Mouse (Mus musculus): ENCODE measurements around the gene Olfr1179. TPM values are rescaled to one million over a fixed set of nuclear protein-coding genes. Genes with fewer than 3 reads are reported as not detected.
"Not testable (repeated sequence)": the region's sequence is repeated elsewhere in the genome, so short reads cannot be mapped to it uniquely, and the experiment has no call there.

Olfr1179 gene
- total RNA-seq (2021): not detected
- long read RNA-seq, experiment 1: 0 reads
- long read RNA-seq, experiment 2: 0 reads

- no peak for TF ChIP-seq CTCF (IDR thresholded peaks at IDR 0.05)
- Histone ChIP-seq H3K4me3 (no peak within 1 kb of the TSS), H3K27ac (no peak within 1 kb of the TSS)
- intact Hi-C loops (cut with DNase I): no loop called here
- no peak for DNase-seq (ENCODE audit: extremely low spot score in 1 of 2, low spot score in 2 of 2)
These were observed at the start of gene Olfr1179 for GRCm38 (mm10) chr2:88406353-88406752. Gene Olfr1179 (minus strand): TSS chr2:88406453.

- DNase-seq (ENCODE audit: extremely low spot score in 1 of 2, low spot score in 2 of 2); H3K4me3 ChIP-seq; intact Hi-C loops (cut with DNase I); H3K27ac ChIP-seq: not testable (repeated sequence)
These were observed 48.3 kb upstream of the Olfr1179 start, which contains the start of gene Olfr1183 for GRCm38 (mm10) chr2:88454567-88454966. Gene Olfr1183 (plus strand): TSS chr2:88454867.

GRCm38 (mm10) chr2:88449031-88449430, 42.8 kb upstream of the Olfr1179 start, which contains the start of gene Gm13757:
Gene Gm13757 (minus strand): TSS chr2:88449131.
- intact Hi-C loops (cut with DNase I): no loop called here
- DNase-seq (ENCODE audit: extremely low spot score in 1 of 2, low spot score in 2 of 2): no peak
- TF ChIP-seq CTCF (IDR thresholded peaks at IDR 0.05): no peak
- no peak within 1 kb of the TSS for H3K4me3 ChIP-seq
- H3K27ac ChIP-seq: no peak within 1 kb of the TSS

GRCm38 (mm10) chr2:88426071-88426470, 19.8 kb upstream of the Olfr1179 start, which contains the start of gene Olfr1181:
Gene Olfr1181 (minus strand): TSS chr2:88426171.
- intact Hi-C loops (cut with DNase I): no loop called here
- H3K4me3 ChIP-seq: no peak within 1 kb of the TSS
- TF ChIP-seq CTCF (IDR thresholded peaks at IDR 0.05): no peak
- DNase-seq (ENCODE audit: extremely low spot score in 1 of 2, low spot score in 2 of 2): no peak
- no peak within 1 kb of the TSS for H3K27ac ChIP-seq

GRCm38 (mm10) chr2:88419051-88419450, 12.8 kb upstream of the Olfr1179 start, which contains the start of gene Olfr1180:
Gene Olfr1180 (minus strand): TSS chr2:88419151.
- DNase-seq (ENCODE audit: extremely low spot score in 1 of 2, low spot score in 2 of 2): no peak
- Histone ChIP-seq H3K27ac (no peak within 1 kb of the TSS), H3K4me3 (no peak within 1 kb of the TSS)
- TF ChIP-seq CTCF (IDR thresholded peaks at IDR 0.05): no peak
- intact Hi-C loops (cut with DNase I): no loop called here

- no peak for DNase-seq (ENCODE audit: extremely low spot score in 1 of 2, low spot score in 2 of 2)
- intact Hi-C loops (cut with DNase I): no loop called here
- TF ChIP-seq CTCF (IDR thresholded peaks at IDR 0.05): no peak
- no peak within 1 kb of the TSS for H3K4me3 ChIP-seq
- no peak within 1 kb of the TSS for H3K27ac ChIP-seq
These were observed 19.5 kb downstream of the Olfr1179 start, which contains the start of gene Olfr1178 for GRCm38 (mm10) chr2:88386762-88387161. Gene Olfr1178 (plus strand): TSS chr2:88387062.

GRCm38 (mm10) chr2:88356304-88356703, 49.9 kb downstream of the Olfr1179 start:
- peak; percentile 78 for TF ChIP-seq CTCF (IDR thresholded peaks at IDR 0.05)
- no peak overlapping the region for H3K4me3 ChIP-seq
- DNase-seq (ENCODE audit: extremely low spot score in 1 of 2, low spot score in 2 of 2): no peak
- intact Hi-C loops (cut with DNase I): no loop called here
- H3K27ac ChIP-seq: no peak overlapping the region

Other genes starting within 250 kb of the Olfr1179 start
- not detected for gene Olfr1168, start 224.6 kb downstream of the Olfr1179 start, total RNA-seq (2021)
- not detected for gene Olfr1170, start 178.1 kb downstream of the Olfr1179 start, total RNA-seq (2021)
- under 1 TPM in 1 of 2 experiments, not detected in 1; 0.07 TPM for gene Olfr1173, start 126.6 kb downstream of the Olfr1179 start, total RNA-seq (2021)
- not detected for gene Olfr1174-ps, start 91.3 kb downstream of the Olfr1179 start, total RNA-seq (2021)
- not detected for gene Olfr1175-ps, start 79.2 kb downstream of the Olfr1179 start, total RNA-seq (2021)
- gene Olfr1176, start 69.7 kb downstream of the Olfr1179 start, total RNA-seq (2021): not detected
- not detected for gene Olfr1177-ps, start 60.0 kb downstream of the Olfr1179 start, total RNA-seq (2021)
- gene Olfr1178, start 19.4 kb downstream of the Olfr1179 start, total RNA-seq (2021): not detected
- not detected for gene Olfr1180, start 12.7 kb upstream of the Olfr1179 start, total RNA-seq (2021)
- gene Olfr1181, start 19.7 kb upstream of the Olfr1179 start, total RNA-seq (2021): not detected
- gene Gm13757, start 42.7 kb upstream of the Olfr1179 start, total RNA-seq (2021): not detected
- not detected for gene Olfr1183, start 48.4 kb upstream of the Olfr1179 start, total RNA-seq (2021)
- not detected for gene Olfr1184, start 77.1 kb upstream of the Olfr1179 start, total RNA-seq (2021)
- gene Olfr1185-ps1, start 86.9 kb upstream of the Olfr1179 start, total RNA-seq (2021): not detected
- not detected for gene Olfr1186, start 112.1 kb upstream of the Olfr1179 start, total RNA-seq (2021)
- gene Olfr1188, start 150.5 kb upstream of the Olfr1179 start, total RNA-seq (2021): not detected
- not detected for gene Olfr1189, start 180.0 kb upstream of the Olfr1179 start, total RNA-seq (2021)
- under 1 TPM in 1 of 2 experiments, not detected in 1; 0.05 TPM for gene Olfr1191-ps1, start 234.1 kb upstream of the Olfr1179 start, total RNA-seq (2021)
- gene Olfr1192-ps1, start 242.1 kb upstream of the Olfr1179 start, total RNA-seq (2021): not detected

All from left cerebral cortex, adult 2 months (tissue).